Mouse (Mus musculus): Measurements from ENCODE around the gene Mfsd13b. TPM values are rescaled to one million over a fixed set of nuclear protein-coding genes. Genes with fewer than 3 reads are reported as not detected.
"Not testable (repeated sequence)": the region's sequence is repeated elsewhere in the genome, so short reads cannot be mapped to it uniquely, and the experiment has no call there.

The Mfsd13b gene
- polyA plus RNA-seq, 1 experiment from 2014 or later = 0.18 TPM

GRCm38 (mm10) chr7:121025221-121026008 is 43.1 kb downstream of the Mfsd13b start:
- WGBS = 72% methylated on average over 6 of the region's 6 CpGs
- ATAC-seq (ENCODE audit: insufficient number of reproducible peaks, insufficient read depth, low FRiP score, low TSS enrichment, low read depth) = no peak

GRCm38 (mm10) chr7:121026300-121026699 is 44.0 kb downstream of the Mfsd13b start:
- no peak overlapping the region for H3K4me2 ChIP-seq
- no peaks in the 10 kb centered on the region for H3K36me3 ChIP-seq
- ATAC-seq (ENCODE audit: insufficient number of reproducible peaks, insufficient read depth, low FRiP score, low TSS enrichment, low read depth) = peak; percentile 71; the same call in 1 of the 2 replicates
- H3K4me3 ChIP-seq (replicated peaks) = no peak overlapping the region
- H3K9ac ChIP-seq (replicated peaks) = no peak overlapping the region
- no peaks in the 10 kb centered on the region; the same call in 1 of the 2 replicates for H3K27me3 ChIP-seq
- no peaks in the 10 kb centered on the region for H3K9me3 ChIP-seq
- WGBS = 27% methylated on average over 3 of the region's 3 CpGs
- H3K4me1 ChIP-seq (replicated peaks) = peaks cover 3% of the 10 kb centered on the region; the same call in 1 of the 2 replicates
- H3K27ac ChIP-seq = no peak overlapping the region

More at GRCm38 (mm10) chr7:121025221-121026008, 43.1 kb downstream of the Mfsd13b start:
- Histone ChIP-seq H3K36me3 (no peaks in the 10 kb centered on the region), H3K9me3 (no peaks in the 10 kb centered on the region), H3K4me3 (replicated peaks) (no peak overlapping the region), H3K4me1 (replicated peaks) (peaks cover 3% of the 10 kb centered on the region; the same call in 1 of the 2 replicates), H3K4me2 (no peak overlapping the region), H3K27ac (no peak overlapping the region), H3K27me3 (no peaks in the 10 kb centered on the region), H3K9ac (replicated peaks) (no peak overlapping the region)

- H3K9me3 ChIP-seq; ATAC-seq (ENCODE audit: insufficient number of reproducible peaks, insufficient read depth, low FRiP score, low TSS enrichment, low read depth); H3K4me2 ChIP-seq; H3K4me3 ChIP-seq (replicated peaks); H3K27ac ChIP-seq; H3K9ac ChIP-seq (replicated peaks); H3K36me3 ChIP-seq; H3K4me1 ChIP-seq (replicated peaks); H3K27me3 ChIP-seq: not testable (repeated sequence)
These were observed 47.6 kb downstream of the Mfsd13b start for GRCm38 (mm10) chr7:121029947-121030346.

GRCm38 (mm10) chr7:121033856-121034652 is 51.7 kb downstream of the Mfsd13b start, which contains the start of gene Mettl9:
Gene Mettl9 (plus strand): TSS chr7:121034445.
- H3K9ac ChIP-seq (replicated peaks) = peak within 1 kb of the TSS; percentile 99
- ATAC-seq (ENCODE audit: insufficient number of reproducible peaks, insufficient read depth, low FRiP score, low TSS enrichment, low read depth) = peak; percentile 96
- 3% methylated on average over 35 of the region's 43 CpGs for WGBS

GRCm38 (mm10) chr7:121034701-121035141 is 52.4 kb downstream of the Mfsd13b start:
- H3K4me2 ChIP-seq = peak overlapping the region; percentile 75
- no peaks in the 10 kb centered on the region for H3K9me3 ChIP-seq
- H3K36me3 ChIP-seq = no peaks in the 10 kb centered on the region
- peak; percentile 80 for ATAC-seq (ENCODE audit: insufficient number of reproducible peaks, insufficient read depth, low FRiP score, low TSS enrichment, low read depth)
- peak overlapping the region; percentile 99 for H3K27ac ChIP-seq
- peaks cover 36% of the 10 kb centered on the region for H3K4me1 ChIP-seq (replicated peaks)
- H3K4me3 ChIP-seq (replicated peaks) = peak overlapping the region; percentile 95
- WGBS = under 1% methylated on average over 37 of the region's 63 CpGs
- no peaks in the 10 kb centered on the region; the same call in 1 of the 2 replicates for H3K27me3 ChIP-seq
- H3K9ac ChIP-seq (replicated peaks) = peak overlapping the region; percentile 99

More at GRCm38 (mm10) chr7:121033856-121034652, 51.7 kb downstream of the Mfsd13b start, which contains the start of gene Mettl9:
- Histone ChIP-seq H3K4me2 (peak within 1 kb of the TSS; percentile 75), H3K4me1 (replicated peaks) (peaks cover 30% of the 10 kb centered on the region), H3K27me3 (no peaks in the 10 kb centered on the region; the same call in 1 of the 2 replicates), H3K4me3 (replicated peaks) (peak within 1 kb of the TSS; percentile 95), H3K9me3 (no peaks in the 10 kb centered on the region), H3K36me3 (no peaks in the 10 kb centered on the region), H3K27ac (peak within 1 kb of the TSS; percentile 99)

- WGBS = under 1% methylated on average over 24 of the region's 24 CpGs
- Histone ChIP-seq H3K27ac (peak overlapping the region; percentile 99), H3K27me3 (no peaks in the 10 kb centered on the region; the same call in 1 of the 2 replicates), H3K4me1 (replicated peaks) (peaks cover 42% of the 10 kb centered on the region), H3K36me3 (no peaks in the 10 kb centered on the region), H3K9ac (replicated peaks) (peak overlapping the region; percentile 99), H3K4me3 (replicated peaks) (peak overlapping the region; percentile 95), H3K9me3 (no peaks in the 10 kb centered on the region), H3K4me2 (peak overlapping the region; percentile 75)
- no peak for ATAC-seq (ENCODE audit: insufficient number of reproducible peaks, insufficient read depth, low FRiP score, low TSS enrichment, low read depth)
These were observed 52.9 kb downstream of the Mfsd13b start for GRCm38 (mm10) chr7:121035161-121035721.

DNA sequence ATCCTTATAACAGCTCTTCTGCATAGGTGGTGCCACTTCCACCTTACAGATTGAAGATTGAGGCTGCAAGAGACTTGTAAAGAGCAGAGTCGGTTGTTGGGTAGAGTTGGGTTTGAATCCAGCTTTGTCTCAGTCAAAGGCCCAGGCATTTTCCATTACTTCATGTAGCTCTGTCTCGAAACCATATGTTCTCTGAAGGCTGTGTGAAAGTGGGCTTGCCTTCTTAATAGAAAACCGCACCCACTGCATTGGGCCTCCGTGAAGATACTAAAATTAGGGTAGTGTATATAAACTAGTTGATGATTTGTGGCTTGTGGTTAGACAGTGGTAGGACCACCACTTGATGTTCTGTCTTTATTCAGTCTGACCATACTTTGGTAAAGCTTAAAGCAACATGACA is 58.3 kb downstream of the Mfsd13b start:
- H3K9me3 ChIP-seq = peaks cover 6% of the 10 kb centered on the region; the same call in 1 of the 2 replicates
- H3K4me2 ChIP-seq = no peak overlapping the region
- WGBS = 79% methylated on average over 4 of the region's 4 CpGs
- H3K27ac ChIP-seq = no peak overlapping the region
- peaks cover 64% of the 10 kb centered on the region for H3K4me1 ChIP-seq (replicated peaks)
- H3K4me3 ChIP-seq (replicated peaks) = no peak overlapping the region
- no peaks in the 10 kb centered on the region for H3K27me3 ChIP-seq
- H3K9ac ChIP-seq (replicated peaks) = no peak overlapping the region
- H3K36me3 ChIP-seq = no peaks in the 10 kb centered on the region
- ATAC-seq (ENCODE audit: insufficient number of reproducible peaks, insufficient read depth, low FRiP score, low TSS enrichment, low read depth) = no peak

GRCm38 (mm10) chr7:121041989-121042388 is 59.7 kb downstream of the Mfsd13b start:
- no peaks in the 10 kb centered on the region for H3K27me3 ChIP-seq
- H3K9ac ChIP-seq (replicated peaks) = no peak overlapping the region
- H3K4me1 ChIP-seq (replicated peaks) = peaks cover 53% of the 10 kb centered on the region
- no peak overlapping the region for H3K27ac ChIP-seq
- no peak overlapping the region for H3K4me3 ChIP-seq (replicated peaks)
- WGBS = 81% methylated on average over 1 of the region's 1 CpGs
- H3K4me2 ChIP-seq = no peak overlapping the region
- peaks cover 6% of the 10 kb centered on the region; the same call in 1 of the 2 replicates for H3K9me3 ChIP-seq
- ATAC-seq (ENCODE audit: insufficient number of reproducible peaks, insufficient read depth, low FRiP score, low TSS enrichment, low read depth) = no peak
- H3K36me3 ChIP-seq = no peaks in the 10 kb centered on the region

DNA sequence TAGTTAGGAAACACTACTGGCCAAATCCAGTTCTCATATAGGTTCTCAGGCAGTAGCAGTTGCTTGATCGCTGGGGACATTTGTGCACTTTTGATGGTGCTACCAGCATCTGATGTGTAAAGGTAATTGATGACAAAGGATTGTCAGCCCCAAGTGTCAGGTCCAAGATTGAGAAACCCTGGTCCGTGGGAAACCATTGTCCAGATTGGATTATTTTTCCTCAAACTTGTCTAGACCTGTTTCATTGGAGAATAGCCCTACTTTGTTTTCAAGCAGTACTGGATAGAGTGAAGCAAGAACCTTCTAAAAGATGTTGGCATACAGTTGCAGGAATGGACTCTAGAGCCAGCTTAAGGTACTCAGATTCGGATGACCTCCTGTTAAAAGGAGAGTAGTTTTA is 60.7 kb downstream of the Mfsd13b start:
- no peaks in the 10 kb centered on the region for H3K27me3 ChIP-seq
- 0 out of 2 replicates have a peak, but pooled peaks cover under 1% of the 10 kb centered on the region for H3K36me3 ChIP-seq
- no peak for ATAC-seq (ENCODE audit: insufficient number of reproducible peaks, insufficient read depth, low FRiP score, low TSS enrichment, low read depth)
- H3K9ac ChIP-seq (replicated peaks) = no peak overlapping the region
- H3K9me3 ChIP-seq = peaks cover 6% of the 10 kb centered on the region; the same call in 1 of the 2 replicates
- H3K4me2 ChIP-seq = no peak overlapping the region
- 91% methylated on average over 3 of the region's 3 CpGs for WGBS
- H3K4me3 ChIP-seq (replicated peaks) = no peak overlapping the region
- peaks cover 44% of the 10 kb centered on the region for H3K4me1 ChIP-seq (replicated peaks)
- no peak overlapping the region for H3K27ac ChIP-seq

GRCm38 (mm10) chr7:121043510-121043909 is 61.2 kb downstream of the Mfsd13b start:
- Histone ChIP-seq H3K4me3 (replicated peaks) (no peak overlapping the region), H3K27ac (no peak overlapping the region), H3K27me3 (no peaks in the 10 kb centered on the region), H3K36me3 (peaks cover 5% of the 10 kb centered on the region), H3K4me2 (no peak overlapping the region), H3K4me1 (replicated peaks) (peaks cover 40% of the 10 kb centered on the region), H3K9ac (replicated peaks) (no peak overlapping the region), H3K9me3 (peaks cover 6% of the 10 kb centered on the region; the same call in 1 of the 2 replicates)
- 88% methylated on average over 1 of the region's 1 CpGs for WGBS
- no peak for ATAC-seq (ENCODE audit: insufficient number of reproducible peaks, insufficient read depth, low FRiP score, low TSS enrichment, low read depth)

Data from limb, embryonic 12.5 days (tissue).